In genomic region chr16:26026416-26026815, GRCm38 (mm10) we compare ENCODE assay signal across 28 mouse cellular contexts.
DNase-seq lines count a peak whose midpoint lies in the region; ATAC-seq and TF ChIP-seq lines count a peak whose summit lies in the region.
"Had no signal": no experiment of that assay in that cellular context is flagged by ENCODE, and none has a peak within 500 bp of the region (broad histone marks: within the 10 kb centered on the region; RNA-seq: fewer than 3 reads in every experiment).

No protein-coding gene starts in this region.

- 79% methylated on average over 3 of the region's 3 CpGs for WGBS in hindbrain, postnatal 0 days
- WGBS in hindbrain, embryonic 11.5 days, result 78% methylated on average over 3 of the region's 3 CpGs
- WGBS in lung, embryonic 14.5 days, result 60% methylated on average over 3 of the region's 3 CpGs
- WGBS in forebrain, embryonic 10.5 days, result 91% methylated on average over 3 of the region's 3 CpGs

- peak; percentile 8; the same call in 1 of the 2 replicates for TF ChIP-seq CTCF in hindbrain, postnatal 0 days (IDR thresholded peaks at IDR 0.05; ENCODE audit: low read depth)
- peak; percentile 46 for TF ChIP-seq CTCF in lung, embryonic 14.5 days (IDR thresholded peaks at IDR 0.05; ENCODE audit: low read depth)
- TF ChIP-seq CTCF in Patski (IDR thresholded peaks at IDR 0.05), result peak; percentile 55

- no peak overlapping the region for H3K4me2 ChIP-seq in hindbrain, postnatal 0 days (ENCODE audit: low read depth, low read length)
- H3K4me2 ChIP-seq in hindbrain, embryonic 11.5 days (replicated peaks; ENCODE audit: low read depth, low read length), result no peak overlapping the region
- no peak overlapping the region for H3K4me2 ChIP-seq in lung, embryonic 14.5 days
- H3K4me2 ChIP-seq: embryonic facial prominence, embryonic 15.5 days; forebrain, embryonic 13.5 days; heart, embryonic 15.5 days; hindbrain, embryonic 14.5 days; limb, embryonic 12.5 days; liver, embryonic 11.5 days; midbrain, embryonic 13.5 days had no signal

- in situ Hi-C loops in Patski (cut with MboI; ENCODE audit: low pct_unique_long_range_greater_than_20kb), result loop anchor here (10.0 kb wide), 1 partner anchor 78 kb away; the partner anchor contains the start of gene P3h2

- no peak overlapping the region for H3K4me3 ChIP-seq in hindbrain, postnatal 0 days (ENCODE audit: low read length)
- no peak overlapping the region for H3K4me3 ChIP-seq in hindbrain, embryonic 11.5 days (ENCODE audit: low read depth, low read length)
- no peak overlapping the region for H3K4me3 ChIP-seq in lung, embryonic 14.5 days (ENCODE audit: low read depth, low read length)
- no peak overlapping the region for H3K4me3 ChIP-seq in forebrain, embryonic 10.5 days
- H3K4me3 ChIP-seq: embryonic facial prominence, embryonic 10.5 days; embryonic facial prominence, embryonic 15.5 days; forebrain, embryonic 13.5 days; heart, embryonic 15.5 days; left cerebral cortex, adult 2 months; limb, embryonic 12.5 days; megakaryocyte, embryonic 14.5 days; midbrain, embryonic 13.5 days had no signal

- CTCF ChIA-PET in Patski (lab: Charles Lee), result interaction anchor here (0.9 kb wide), 1 partner anchor 51 kb away, joined by 3 read pairs; no protein-coding TSS in a partner anchor

- POLR2A ChIA-PET in Patski (lab: Charles Lee), result no interaction called here

- H3K27ac ChIP-seq in hindbrain, postnatal 0 days, result no peak overlapping the region
- no peak overlapping the region for H3K27ac ChIP-seq in hindbrain, embryonic 11.5 days (ENCODE audit: low read depth, low read length)
- no peak overlapping the region for H3K27ac ChIP-seq in lung, embryonic 14.5 days (ENCODE audit: low read depth)
- H3K27ac ChIP-seq in forebrain, embryonic 10.5 days, result no peak overlapping the region
- H3K27ac ChIP-seq: embryonic facial prominence, embryonic 10.5 days; forebrain, embryonic 13.5 days; heart, embryonic 15.5 days; hindbrain, embryonic 14.5 days; left cerebral cortex, adult 2 months; limb, embryonic 12.5 days; midbrain, embryonic 13.5 days had no signal

- no peaks in the 10 kb centered on the region for H3K4me1 ChIP-seq in hindbrain, postnatal 0 days (ENCODE audit: insufficient read depth, low read length)
- H3K4me1 ChIP-seq in hindbrain, embryonic 11.5 days (replicated peaks; ENCODE audit: control insufficient read depth, insufficient read depth, low read length), result no peaks in the 10 kb centered on the region
- peaks cover 3% of the 10 kb centered on the region; the same call in 1 of the 2 replicates for H3K4me1 ChIP-seq in lung, embryonic 14.5 days (ENCODE audit: insufficient read depth)
- peaks cover 5% of the 10 kb centered on the region; the same call in 1 of the 2 replicates for H3K4me1 ChIP-seq in forebrain, embryonic 10.5 days

- no peak for DNase-seq in hindbrain, postnatal 0 days (ENCODE audit: low spot score)
- no peak for DNase-seq in hindbrain, embryonic 11.5 days (ENCODE audit: low spot score)
- no peak for DNase-seq in lung, embryonic 14.5 days
- no peak for DNase-seq in lung, adult 18-20 months
- DNase-seq in 416B (ENCODE audit: low read depth) (peak; percentile 4), Patski (ENCODE audit: low read depth, low spot score) (no peak)
- no peak for DNase-seq in forebrain, embryonic 10.5 days (ENCODE audit: extremely low spot score, low spot score)
- DNase-seq: adrenal gland, postnatal 25 days; cerebellum, adult 11-12 months; cerebellum, postnatal 10 days; gastrocnemius, postnatal 10 days; heart, postnatal 4 days; kidney, adult 8-10 months; kidney, postnatal 14 days; lung, postnatal 14 days; right cerebral cortex, postnatal 14 days had no signal

- H3K36me3 ChIP-seq in hindbrain, postnatal 0 days (ENCODE audit: insufficient read depth, low read length), result no peaks in the 10 kb centered on the region
- no peaks in the 10 kb centered on the region for H3K36me3 ChIP-seq in hindbrain, embryonic 11.5 days (ENCODE audit: control insufficient read depth, insufficient read depth, low read length)
- no peaks in the 10 kb centered on the region for H3K36me3 ChIP-seq in lung, embryonic 14.5 days (ENCODE audit: insufficient read depth)
- no peaks in the 10 kb centered on the region for H3K36me3 ChIP-seq in forebrain, embryonic 10.5 days (replicated peaks)
- H3K36me3 ChIP-seq: embryonic facial prominence, embryonic 10.5 days; embryonic facial prominence, embryonic 15.5 days; G1E; heart, embryonic 15.5 days; limb, embryonic 12.5 days; midbrain, embryonic 13.5 days had no signal

- H3K9ac ChIP-seq in hindbrain, postnatal 0 days (replicated peaks; ENCODE audit: low read length), result no peak overlapping the region
- H3K9ac ChIP-seq in hindbrain, embryonic 11.5 days (ENCODE audit: low read depth, low read length), result no peak overlapping the region
- H3K9ac ChIP-seq in lung, embryonic 14.5 days, result no peak overlapping the region
- H3K9ac ChIP-seq: embryonic facial prominence, embryonic 15.5 days; forebrain, embryonic 13.5 days; heart, embryonic 15.5 days; hindbrain, embryonic 14.5 days; limb, embryonic 12.5 days; midbrain, embryonic 13.5 days had no signal

- no peaks in the 10 kb centered on the region for H3K9me3 ChIP-seq in hindbrain, postnatal 0 days (ENCODE audit: low read length)
- H3K9me3 ChIP-seq in hindbrain, embryonic 11.5 days (ENCODE audit: control insufficient read depth, low read length), result no peaks in the 10 kb centered on the region
- no peaks in the 10 kb centered on the region for H3K9me3 ChIP-seq in lung, embryonic 14.5 days (ENCODE audit: low read depth, low read length)
- H3K9me3 ChIP-seq in forebrain, embryonic 10.5 days, result no peaks in the 10 kb centered on the region
- H3K9me3 ChIP-seq: embryonic facial prominence, embryonic 10.5 days; embryonic facial prominence, embryonic 15.5 days; forebrain, embryonic 13.5 days; G1E; heart, embryonic 15.5 days; limb, embryonic 12.5 days; megakaryocyte, embryonic 14.5 days; midbrain, embryonic 13.5 days had no signal

- no peak for ATAC-seq in hindbrain, postnatal 0 days
- ATAC-seq in hindbrain, embryonic 11.5 days (ENCODE audit: low FRiP score), result no peak
- ATAC-seq in lung, embryonic 14.5 days (ENCODE audit: insufficient read depth), result no peak
- ATAC-seq in Patski, result no peak
- ATAC-seq: forebrain, embryonic 13.5 days; inflammation-experienced regulatory T-cells, adult 6 months; midbrain, embryonic 13.5 days had no signal

- no peaks in the 10 kb centered on the region for H3K27me3 ChIP-seq in hindbrain, postnatal 0 days (ENCODE audit: insufficient read depth, low read length)
- H3K27me3 ChIP-seq in hindbrain, embryonic 11.5 days (ENCODE audit: control insufficient read depth, insufficient read depth, low read length), result no peaks in the 10 kb centered on the region
- H3K27me3 ChIP-seq in lung, embryonic 14.5 days (ENCODE audit: insufficient read depth, low read length), result no peaks in the 10 kb centered on the region
- H3K27me3 ChIP-seq in Patski, result no peaks in the 10 kb centered on the region
- no peaks in the 10 kb centered on the region for H3K27me3 ChIP-seq in forebrain, embryonic 10.5 days (ENCODE audit: poor library complexity, severe bottlenecking)
- H3K27me3 ChIP-seq: embryonic facial prominence, embryonic 15.5 days; forebrain, embryonic 13.5 days; heart, embryonic 15.5 days; limb, embryonic 12.5 days; megakaryocyte, embryonic 14.5 days; midbrain, embryonic 13.5 days had no signal
